Mouse (Mus musculus) forebrain, embryonic 13.5 days (tissue): Measurements from ENCODE around the gene Oosp2. TPM values are rescaled to one million over a fixed set of nuclear protein-coding genes. Genes with fewer than 3 reads are reported as not detected.

Experiments
- ATAC-seq: fragments of 200-750 bp; cut with Nextera tagmentation; 2 replicates; pipeline ENCODE4 v1.8.0; 2017
- H3K27ac ChIP-seq: fragments of 300-500 bp; sonication (generic); 2 replicates; pipeline ENCODE4 v1.5.1; 2015; ENCODE audit warnings: inconsistent platforms, mild to moderate bottlenecking, moderate library complexity
- H3K27me3 ChIP-seq: fragments of 300-500 bp; sonication (generic); 2 replicates; pipeline ENCODE4 v1.6.1; 2015; ENCODE audit warnings: mild to moderate bottlenecking, inconsistent platforms
- H3K36me3 ChIP-seq: fragments of 300-500 bp; sonication (generic); 2 replicates; pipeline ENCODE4 v1.6.1; 2015; ENCODE audit warnings: mild to moderate bottlenecking, inconsistent platforms; ENCODE audit not compliant: poor library complexity, severe bottlenecking
- H3K4me1 ChIP-seq: fragments of 300-500 bp; sonication (generic); 2 replicates; pipeline ENCODE4 v1.6.1; 2015; ENCODE audit warnings: inconsistent platforms
- H3K4me2 ChIP-seq: fragments of 300-500 bp; sonication (generic); 2 replicates; pipeline ENCODE4 v1.6.1; 2015; ENCODE audit warnings: inconsistent platforms, mild to moderate bottlenecking, moderate library complexity
- H3K4me3 ChIP-seq: fragments of 300-500 bp; sonication (generic); 2 replicates; pipeline ENCODE4 v1.5.1; 2015; ENCODE audit warnings: mild to moderate bottlenecking, inconsistent platforms
- H3K9ac ChIP-seq: fragments of 300-500 bp; sonication (generic); 2 replicates; pipeline ENCODE4 v1.6.1; 2015; ENCODE audit warnings: mild to moderate bottlenecking, inconsistent platforms
- H3K9me3 ChIP-seq: fragments of 300-500 bp; sonication (generic); replicated peaks from 2 replicates; pipeline ENCODE4 v1.6.1; 2016; ENCODE audit warnings: inconsistent platforms
- WGBS: fragments of 180-500 bp; shearing (Covaris S2); methylation state at CpG from one replicate; pipeline ENCODE4 v1.1.7; 2015; 5-methylcytosine and 5-hydroxymethylcytosine counted together
- polyA plus RNA-seq: library from polyadenylated mRNA; unstranded; fragments of >200 nt; fragmentation: Nextera tagmentation; extraction: Ambion mirVana; gene quantifications from 2 replicates; pipeline ENCODE4 v1.2.1, GENCODE M21; 2015

The Oosp2 gene
- polyA plus RNA-seq, 1 experiment from 2014 or later = not detected

DNA sequence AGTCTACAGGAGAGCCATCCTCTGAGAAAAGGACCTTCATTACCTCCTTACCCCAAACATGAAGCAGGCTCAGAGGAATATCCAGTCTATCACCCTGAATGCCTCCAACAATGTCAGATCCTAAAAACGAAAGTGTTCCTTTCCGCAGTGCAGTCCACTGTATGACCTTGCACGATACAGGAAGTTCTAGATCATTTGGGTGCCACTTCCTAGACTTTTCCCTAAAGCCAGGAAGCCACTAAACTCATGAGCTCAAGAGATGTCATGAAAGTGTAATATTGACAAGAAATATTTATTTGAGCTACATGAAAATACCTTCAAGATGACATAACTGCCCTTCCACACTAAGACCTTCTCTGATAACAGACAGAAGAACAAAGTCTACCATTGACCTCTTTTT, 59.0 kb downstream of the Oosp2 start:
- Histone ChIP-seq H3K27ac (no peak overlapping the region), H3K27me3 (no peaks in the 10 kb centered on the region), H3K4me3 (no peak overlapping the region), H3K9ac (no peak overlapping the region), H3K4me1 (no peaks in the 10 kb centered on the region), H3K9me3 (no peaks in the 10 kb centered on the region), H3K4me2 (no peak overlapping the region), H3K36me3 (no peaks in the 10 kb centered on the region)
- ATAC-seq = no peak
- 95% methylated on average over 3 of the region's 3 CpGs for WGBS

Other genes starting within 250 kb of the Oosp2 start
- gene Ms4a4b, start 217.0 kb downstream of the Oosp2 start, polyA plus RNA-seq = not detected in 2 replicates
- 0.86 and 1.0 TPM in 2 replicates for gene Ms4a6c, start 191.2 kb downstream of the Oosp2 start, polyA plus RNA-seq
- gene Gm8369, start 174.6 kb downstream of the Oosp2 start, polyA plus RNA-seq = not detected in 2 replicates
- gene Ms4a6b, start 144.0 kb downstream of the Oosp2 start, polyA plus RNA-seq = 1.5 TPM in 2 replicates
- not detected in 2 replicates for gene Ms4a4d, start 123.8 kb downstream of the Oosp2 start, polyA plus RNA-seq
- gene Ms4a6d, start 55.7 kb downstream of the Oosp2 start, polyA plus RNA-seq = 0.73 and 1.0 TPM in 2 replicates
- not detected in 2 replicates for gene Ms4a2, start 36.8 kb downstream of the Oosp2 start, polyA plus RNA-seq
- not detected in 2 replicates for gene Ms4a3, start 19.7 kb downstream of the Oosp2 start, polyA plus RNA-seq
- gene Oosp1, start 30.6 kb upstream of the Oosp2 start, polyA plus RNA-seq = not detected in 2 replicates
- not detected in 2 replicates for gene Oosp3, start 36.5 kb upstream of the Oosp2 start, polyA plus RNA-seq
- not detected in 2 replicates for gene Gif, start 87.0 kb upstream of the Oosp2 start, polyA plus RNA-seq
- 46.1 and 48.2 TPM in 2 replicates for gene Mrpl16, start 109.8 kb upstream of the Oosp2 start, polyA plus RNA-seq
- gene Stx3, start 158.8 kb upstream of the Oosp2 start, polyA plus RNA-seq = 6.5 and 8.2 TPM in 2 replicates
- 0.12 TPM in 1 of 2 replicates, not detected in the other for gene Olfr1417, start 178.7 kb upstream of the Oosp2 start, polyA plus RNA-seq
- not detected in 2 replicates for gene Olfr1418, start 200.5 kb upstream of the Oosp2 start, polyA plus RNA-seq
- not detected in 2 replicates for gene Olfr1419, start 214.5 kb upstream of the Oosp2 start, polyA plus RNA-seq
- gene Olfr1420, start 226.0 kb upstream of the Oosp2 start, polyA plus RNA-seq = 0.05 TPM in 1 of 2 replicates, not detected in the other